Mouse (Mus musculus) WW6 (cell line): ENCODE data around the gene Amh.

Experiments
- DNase-seq: peaks from one replicate; pipeline ENCODE4 v3.0.0-alpha.2; 2013; ENCODE audit warnings: low read depth, low spot score

The Amh gene

GRCm38 (mm10) chr10:80787517-80787916 lies 17.5 kb upstream of the Amh start:
- no peak for DNase-seq

- no peak for DNase-seq
These were observed 14.2 kb upstream of the Amh start for GRCm38 (mm10) chr10:80790761-80791404.

GRCm38 (mm10) chr10:80791476-80792174 lies 13.4 kb upstream of the Amh start:
- no peak for DNase-seq

GRCm38 (mm10) chr10:80792175-80793032 lies 12.6 kb upstream of the Amh start:
- no peak for DNase-seq

- no peak for DNase-seq
These were observed 11.8 kb upstream of the Amh start for GRCm38 (mm10) chr10:80793033-80793784.

- DNase-seq = no peak
These were observed 11.2 kb upstream of the Amh start for GRCm38 (mm10) chr10:80793803-80794202.

GRCm38 (mm10) chr10:80794750-80795149 lies 10.3 kb upstream of the Amh start:
- DNase-seq = no peak

GRCm38 (mm10) chr10:80796307-80796848 lies 8.7 kb upstream of the Amh start:
- DNase-seq = no peak

GRCm38 (mm10) chr10:80797186-80798149 lies 7.6 kb upstream of the Amh start:
- DNase-seq = no peak

GRCm38 (mm10) chr10:80798150-80799006 lies 6.7 kb upstream of the Amh start, which contains the start of the genes Sf3a2 and Plekhj1:
Gene Sf3a2, plus strand, starts transcription at chr10:80798198.
Gene Plekhj1, minus strand, starts transcription at chr10:80798626.
- DNase-seq = peak; percentile 92

GRCm38 (mm10) chr10:80799070-80799566 lies 5.9 kb upstream of the Amh start:
- no peak for DNase-seq

- DNase-seq = no peak
These were observed 2.7 kb upstream of the Amh start for GRCm38 (mm10) chr10:80802204-80802912.

- DNase-seq = no peak
These were observed 2.0 kb upstream of the Amh start for GRCm38 (mm10) chr10:80802996-80803395.

GRCm38 (mm10) chr10:80804340-80804739 lies 703 bp upstream of the Amh start:
- no peak for DNase-seq

GRCm38 (mm10) chr10:80805322-80805721 lies 279 bp downstream of the Amh start:
- DNase-seq = no peak

- no peak for DNase-seq
These were observed 882 bp downstream of the Amh start for GRCm38 (mm10) chr10:80805925-80806324.

- DNase-seq = no peak
These were observed 1.5 kb downstream of the Amh start for GRCm38 (mm10) chr10:80806341-80807056.
